Comparison of ENCODE assay signal across 22 mouse cellular contexts in the genomic region with DNA sequence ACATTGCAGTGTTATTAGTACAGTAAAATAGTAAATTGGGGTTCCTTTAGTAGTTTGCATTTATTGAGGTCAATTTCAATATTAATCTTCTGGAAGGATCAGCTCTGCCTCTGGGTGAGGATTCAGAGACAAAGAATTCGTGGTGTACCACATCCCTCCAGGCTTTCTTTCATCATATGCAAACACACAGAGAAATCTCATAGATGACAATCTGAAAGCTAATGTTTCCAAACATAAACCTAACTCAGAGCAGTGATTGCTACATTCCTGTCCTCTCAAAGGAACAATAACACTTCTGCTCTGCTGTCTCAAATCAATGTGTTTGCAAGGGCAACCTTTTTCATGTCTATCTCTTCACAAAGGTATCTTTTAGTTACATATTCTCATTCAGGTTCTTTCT.
DNase-seq lines count a peak whose midpoint lies in the region; ATAC-seq and TF ChIP-seq lines count a peak whose summit lies in the region.
"Had no signal": no experiment of that assay in that cellular context is flagged by ENCODE, and none has a peak within 500 bp of the region (broad histone marks: within the 10 kb centered on the region; RNA-seq: fewer than 3 reads in every experiment).

No protein-coding gene starts in this region.

- no peaks in the 10 kb centered on the region for H3K79me2 ChIP-seq in liver, adult 2 months (ENCODE audit: control insufficient read depth, insufficient read depth, low read length)
- no peaks in the 10 kb centered on the region for H3K79me2 ChIP-seq in myocyte (ENCODE audit: control insufficient read depth, insufficient read depth)

- no peak overlapping the region for H3K4me3 ChIP-seq in liver, adult 2 months (ENCODE audit: insufficient read depth, low read depth, low read length)
- H3K4me3 ChIP-seq in liver, embryonic 12.5 days, result no peak overlapping the region
- H3K4me3 ChIP-seq in myocyte, result no peak overlapping the region
- H3K4me3 ChIP-seq: embryonic facial prominence, embryonic 10.5 days; embryonic facial prominence, embryonic 12.5 days; forebrain, embryonic 13.5 days; forebrain, embryonic 15.5 days had no signal

- TF ChIP-seq CTCF in liver, adult 2 months (IDR thresholded peaks at IDR 0.05; ENCODE audit: low read depth, low read length), result no peak
- TF ChIP-seq CTCF in Patski (IDR thresholded peaks at IDR 0.05), result no peak

- H3K27me3 ChIP-seq in liver, adult 2 months (ENCODE audit: control insufficient read depth, insufficient read depth, low read length), result no peaks in the 10 kb centered on the region
- no peaks in the 10 kb centered on the region for H3K27me3 ChIP-seq in liver, embryonic 12.5 days (replicated peaks)
- no peaks in the 10 kb centered on the region for H3K27me3 ChIP-seq in Patski
- no peaks in the 10 kb centered on the region for H3K27me3 ChIP-seq in myocyte (ENCODE audit: control insufficient read depth, insufficient read depth, insufficient read length)
- H3K27me3 ChIP-seq: embryonic facial prominence, embryonic 12.5 days; forebrain, embryonic 13.5 days; forebrain, embryonic 15.5 days had no signal

- no peak overlapping the region for H3K4me2 ChIP-seq in liver, embryonic 12.5 days
- H3K4me2 ChIP-seq in myocyte (ENCODE audit: low read depth), result no peak overlapping the region
- H3K4me2 ChIP-seq: embryonic facial prominence, embryonic 12.5 days; forebrain, embryonic 13.5 days; forebrain, embryonic 15.5 days had no signal

- no peaks in the 10 kb centered on the region for H3K4me1 ChIP-seq in liver, adult 2 months (ENCODE audit: control insufficient read depth, insufficient read depth, low read length)
- no peaks in the 10 kb centered on the region for H3K4me1 ChIP-seq in liver, embryonic 12.5 days
- H3K4me1 ChIP-seq: embryonic facial prominence, embryonic 10.5 days; embryonic facial prominence, embryonic 12.5 days; forebrain, embryonic 13.5 days; forebrain, embryonic 15.5 days had no signal

- CTCF ChIA-PET in Patski (lab: Charles Lee), result interaction anchor here (1.6 kb wide), 1 partner anchor 12 kb away, joined by 6 read pairs; no protein-coding TSS in a partner anchor

- DNase-seq in liver, adult 2 months (ENCODE audit: extremely low read depth, low read depth, low spot score), result peak; percentile 7
- DNase-seq in Patski (ENCODE audit: low read depth, low spot score), result peak; percentile 24
- DNase-seq in fibroblast of lung, adult 2 months (ENCODE audit: low read depth), result peak; percentile 16
- no peak for DNase-seq in kidney, postnatal 10 days
- no peak for DNase-seq in layer of hippocampus, postnatal 36 days
- no peak for DNase-seq in ovary, adult 18-20 months (ENCODE audit: low spot score)
- DNase-seq: adrenal gland, adult 2 months; adrenal gland, postnatal 10 days; adrenal gland, postnatal 36 days; cerebellum, adult 11-12 months; cerebellum, adult 2 months; cerebellum, adult 9-11 months; cerebellum, postnatal 14 days; cerebellum, postnatal 36 days; embryo, embryonic 11 days; forebrain, postnatal 0 days had no signal

- no peaks in the 10 kb centered on the region for H3K9me3 ChIP-seq in liver, embryonic 12.5 days (replicated peaks)
- H3K9me3 ChIP-seq: embryonic facial prominence, embryonic 10.5 days; embryonic facial prominence, embryonic 12.5 days; forebrain, embryonic 13.5 days; forebrain, embryonic 15.5 days had no signal

- H3ac ChIP-seq in myocyte (ENCODE audit: control insufficient read depth, insufficient read length), result no peak overlapping the region

- no peak for ATAC-seq in liver, embryonic 12.5 days
- peak; percentile 65 for ATAC-seq in Patski
- ATAC-seq: forebrain, embryonic 13.5 days; forebrain, embryonic 15.5 days; forebrain, postnatal 0 days had no signal

- in situ Hi-C loops in Patski (cut with MboI; ENCODE audit: low pct_unique_long_range_greater_than_20kb), result no loop called here

- TF ChIP-seq POLR2A in liver, adult 2 months (IDR thresholded peaks at IDR 0.05; ENCODE audit: extremely low read depth, insufficient read depth, low read length), result no peak
- no peak for TF ChIP-seq POLR2A in myocyte (IDR thresholded peaks at IDR 0.05; ENCODE audit: insufficient read length, low read depth)

- WGBS in liver, adult 2 months, result 23% methylated on average over 1 of the region's 1 CpGs
- 50% methylated on average over 1 of the region's 1 CpGs for WGBS in liver, embryonic 12.5 days (ENCODE audit: insufficient replicate concordance)

- POLR2A ChIA-PET in Patski (lab: Charles Lee), result interaction anchor here (0.5 kb wide), 1 partner anchor 50 kb away, joined by 3 read pairs; no protein-coding TSS in a partner anchor

- H3K36me3 ChIP-seq in liver, adult 2 months (ENCODE audit: control insufficient read depth, insufficient read depth, low read length), result no peaks in the 10 kb centered on the region
- no peaks in the 10 kb centered on the region for H3K36me3 ChIP-seq in liver, embryonic 12.5 days
- no peaks in the 10 kb centered on the region for H3K36me3 ChIP-seq in myocyte (ENCODE audit: control insufficient read depth, insufficient read depth)
- H3K36me3 ChIP-seq: embryonic facial prominence, embryonic 10.5 days; embryonic facial prominence, embryonic 12.5 days; forebrain, embryonic 15.5 days had no signal

- no peak overlapping the region for H3K27ac ChIP-seq in liver, adult 2 months (replicated peaks; ENCODE audit: insufficient read depth, low read depth, low read length)
- H3K27ac ChIP-seq in liver, embryonic 12.5 days, result no peak overlapping the region
- H3K27ac ChIP-seq: embryonic facial prominence, embryonic 10.5 days; embryonic facial prominence, embryonic 12.5 days; forebrain, embryonic 13.5 days; forebrain, embryonic 15.5 days had no signal

- no peak overlapping the region for H3K9ac ChIP-seq in liver, adult 2 months (ENCODE audit: low read depth, low read length)
- no peak overlapping the region for H3K9ac ChIP-seq in liver, embryonic 12.5 days
- H3K9ac ChIP-seq: embryonic facial prominence, embryonic 12.5 days; forebrain, embryonic 13.5 days; forebrain, embryonic 15.5 days; forebrain, postnatal 0 days had no signal

TF ChIP-seq in myocyte, 11 proteins besides CTCF, POLR2A, EP300 and RAD21:
- no peak for TF ChIP-seq TCF3 (IDR thresholded peaks at IDR 0.05; ENCODE audit: insufficient read length, low read depth)
- TF ChIP-seq POLR2AphosphoS2 (IDR thresholded peaks at IDR 0.05; ENCODE audit: insufficient read length, low read depth), result no peak
- no peak for TF ChIP-seq MAX (IDR thresholded peaks at IDR 0.05; ENCODE audit: low read depth)
- no peak for TF ChIP-seq SRF (IDR thresholded peaks at IDR 0.05; ENCODE audit: control insufficient read depth, insufficient read length, low read depth)
- peak; percentile 17; the same call in 1 of the 2 replicates for TF ChIP-seq CEBPB (IDR thresholded peaks at IDR 0.05; ENCODE audit: insufficient read depth, poor library complexity, severe bottlenecking)
- TF ChIP-seq USF1 (IDR thresholded peaks at IDR 0.05; ENCODE audit: low read depth), result no peak

Comparison
In these comparisons a context has a peak if more than half of its experiments do, and no peak if none do; other contexts are left out.
1. DNase-seq: peak in liver, adult 2 months (single experiment), Patski (single experiment) and fibroblast of lung, adult 2 months (single experiment); none in kidney, postnatal 10 days (single experiment), layer of hippocampus, postnatal 36 days (0 of 2) and ovary, adult 18-20 months (single experiment).